Mouse (Mus musculus): ENCODE results near the gene Zbtb40.

Gene Zbtb40

DNA sequence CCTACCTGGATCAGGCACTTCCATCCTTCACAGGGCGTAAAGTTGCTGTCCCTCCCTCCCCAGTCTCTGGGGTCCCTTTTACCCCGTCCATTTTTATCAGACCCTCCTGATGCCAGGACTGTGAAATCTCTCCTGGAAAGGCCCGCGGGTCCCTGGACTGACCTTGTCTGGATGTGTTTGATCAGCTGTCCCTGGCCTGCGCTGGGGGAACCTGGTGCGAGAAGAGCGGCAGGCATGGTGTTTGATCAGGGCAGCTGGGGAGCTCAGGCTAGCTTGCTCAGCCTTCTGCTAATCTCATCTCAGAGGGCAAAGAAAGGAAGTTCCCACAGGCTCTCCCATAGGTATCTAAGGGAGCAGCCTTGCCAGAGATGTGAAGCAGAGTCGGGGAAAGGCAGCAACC, 71.4 kb downstream of the Zbtb40 start:
- no peak for DNase-seq (ENCODE audit: low spot score in 2 of 2)

DNA sequence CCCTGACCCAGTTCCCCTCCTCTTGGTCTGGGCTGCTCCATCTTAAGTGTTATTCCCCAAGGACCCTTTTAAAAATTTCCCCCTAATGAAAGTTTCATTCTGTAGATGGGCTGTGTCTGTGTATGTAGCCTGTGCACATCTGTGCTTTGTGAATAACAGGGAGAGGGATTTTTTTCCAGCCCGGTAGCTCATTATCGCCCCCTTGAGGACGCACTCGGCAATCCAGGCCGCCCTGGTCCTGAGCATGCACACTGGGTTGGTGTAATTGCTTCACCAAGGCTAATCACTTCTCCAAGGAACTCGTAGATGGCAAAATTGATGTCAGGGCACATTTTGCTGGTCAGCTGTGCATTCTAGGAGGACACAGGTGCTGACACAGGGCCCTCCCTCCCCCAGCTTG, 77.7 kb downstream of the Zbtb40 start:
- DNase-seq (ENCODE audit: low spot score in 2 of 2) = no peak

DNA sequence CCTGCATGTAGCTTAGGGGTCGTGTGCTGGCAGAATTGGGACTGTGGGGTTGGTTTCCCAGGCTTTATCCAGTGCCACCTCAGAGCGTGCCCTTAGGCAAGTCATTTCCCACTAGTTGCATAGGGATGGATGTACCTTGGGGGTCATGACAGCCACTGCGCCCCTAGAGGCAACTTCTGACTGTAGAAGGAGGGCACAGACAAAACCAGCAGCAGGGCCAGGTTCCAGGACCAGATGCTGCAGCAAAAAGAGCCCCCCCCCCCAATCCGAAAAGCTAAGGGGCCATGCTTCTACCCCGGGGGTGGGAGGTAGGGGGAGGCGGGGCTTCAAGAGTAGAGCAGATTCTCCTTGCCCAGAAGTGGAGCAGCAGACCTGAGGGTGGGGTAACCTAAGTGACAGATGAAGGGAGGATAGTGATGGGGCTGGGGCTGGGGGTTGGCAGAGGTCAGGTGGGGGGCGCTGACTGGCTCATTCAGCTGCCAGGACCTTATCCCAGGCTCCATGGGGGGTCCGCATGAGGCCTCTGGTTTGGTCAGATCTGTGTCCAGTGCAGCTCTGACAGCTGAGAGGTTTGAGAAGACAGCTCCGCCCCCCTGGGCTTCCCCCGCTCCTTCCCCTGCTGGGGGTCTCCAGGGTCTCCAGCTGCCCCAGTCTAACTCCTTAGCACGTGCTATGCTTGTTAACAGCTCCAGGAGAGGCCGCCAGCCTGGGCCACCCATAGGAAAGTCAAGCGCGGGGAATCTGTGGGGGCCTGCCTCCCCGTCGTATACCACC, 78.9 kb downstream of the Zbtb40 start:
- no peak for DNase-seq (ENCODE audit: low spot score in 2 of 2)

DNA sequence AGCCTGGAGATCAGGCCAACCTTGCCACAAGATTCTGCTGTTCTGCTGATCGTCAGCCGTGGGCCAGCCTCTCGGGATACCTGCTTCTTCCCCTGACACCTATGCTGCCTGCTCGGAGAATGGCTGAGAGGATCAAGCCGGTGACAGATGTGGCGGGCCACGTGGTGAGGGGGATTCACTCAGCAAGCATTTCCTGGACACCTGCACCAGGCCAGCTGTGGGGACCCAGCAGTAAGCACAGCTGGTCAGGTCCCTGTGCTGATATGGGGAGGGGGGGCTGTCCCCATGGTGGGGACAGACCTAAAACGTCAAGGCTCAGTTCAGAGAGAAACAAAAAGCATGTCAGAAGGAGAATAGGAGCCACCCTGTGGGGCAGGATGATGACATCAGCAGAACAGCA, 79.5 kb downstream of the Zbtb40 start:
- DNase-seq (ENCODE audit: low spot score in 2 of 2) = no peak

DNA sequence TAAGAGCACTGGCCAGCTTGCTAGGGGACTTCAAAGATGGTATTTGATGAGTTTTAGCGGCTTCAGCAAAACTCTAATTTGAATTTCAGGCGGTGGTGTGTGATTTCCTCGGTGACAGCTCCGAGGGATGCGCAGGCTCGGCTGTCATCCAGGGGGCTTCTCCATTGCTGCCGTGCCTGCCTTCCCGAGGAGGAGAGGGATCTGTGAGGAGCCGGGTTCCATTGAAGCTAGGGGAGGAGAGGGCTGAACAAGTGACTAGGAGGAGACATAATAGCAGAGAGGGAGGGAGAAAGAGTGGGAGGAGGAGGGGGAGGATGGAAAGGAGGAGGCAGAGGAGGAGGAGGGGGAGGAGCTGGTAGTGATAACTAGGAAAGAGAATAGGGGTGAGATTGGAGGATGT, 81.1 kb downstream of the Zbtb40 start:
- no peak for DNase-seq (ENCODE audit: low spot score in 2 of 2)

DNA sequence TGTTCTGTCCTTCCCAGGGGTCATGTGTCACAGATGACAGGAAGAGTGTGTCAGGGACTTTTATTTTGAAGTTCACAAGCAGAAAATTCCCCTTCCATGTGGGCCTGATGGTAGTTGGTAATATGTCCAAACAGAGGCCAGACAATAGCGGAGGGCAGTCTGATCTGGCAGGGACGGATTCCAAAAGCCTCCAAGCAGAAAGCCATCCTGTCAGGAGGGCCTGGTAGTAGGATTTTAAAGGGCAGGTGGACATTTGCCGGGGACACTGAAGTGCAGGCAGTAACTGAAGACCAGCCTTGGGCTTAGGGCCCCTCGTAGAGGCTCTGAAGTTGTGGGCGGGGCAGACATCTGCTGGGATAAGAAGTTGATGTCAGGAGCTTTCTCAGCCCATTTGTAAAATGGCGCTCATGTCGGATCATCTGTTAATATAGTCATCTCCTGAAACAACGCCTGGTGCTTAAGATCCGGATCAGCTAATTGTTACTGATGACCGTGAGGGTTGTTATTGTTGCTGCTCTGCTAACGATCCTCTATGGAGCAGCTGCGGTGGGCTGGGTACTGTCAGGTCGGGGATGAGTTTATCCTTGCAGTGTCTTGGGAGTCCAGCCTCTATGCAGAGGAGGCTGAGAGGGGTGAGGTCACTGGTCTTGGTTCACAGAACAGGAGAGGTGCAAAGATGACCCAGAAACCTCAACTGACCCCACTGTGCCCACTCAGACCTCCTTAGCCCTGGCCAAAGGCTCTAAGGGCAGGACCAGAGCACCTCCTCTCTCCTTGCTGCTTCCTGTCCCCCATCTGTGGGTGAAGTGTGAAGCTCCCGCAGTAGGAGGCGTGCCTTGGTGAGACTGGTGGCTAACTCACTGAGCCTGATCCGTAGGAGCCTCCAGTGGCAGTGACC, 81.9 kb downstream of the Zbtb40 start:
- no peak for DNase-seq (ENCODE audit: low spot score in 2 of 2)

DNA sequence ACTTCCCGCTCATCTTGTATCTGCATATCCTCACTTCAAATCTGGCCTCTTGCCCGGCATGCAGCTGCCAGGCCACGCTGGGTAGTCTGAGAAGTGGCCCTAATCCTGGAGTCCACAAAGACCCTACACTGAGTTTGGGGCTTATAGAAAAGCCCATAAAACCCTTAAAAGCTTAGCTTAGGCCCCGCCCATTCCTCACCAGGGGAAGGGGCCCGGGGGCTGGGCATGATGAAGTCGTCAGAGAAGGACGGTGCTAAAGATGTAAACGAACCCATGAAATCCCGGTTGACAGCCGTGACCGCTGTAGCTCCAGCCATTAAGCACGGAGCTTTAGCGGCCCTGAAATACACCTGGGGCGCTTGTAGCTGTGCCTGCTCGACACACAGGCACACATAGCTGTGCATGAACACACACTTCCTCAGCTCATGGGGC, 83.6 kb downstream of the Zbtb40 start:
- no peak for DNase-seq (ENCODE audit: low spot score in 2 of 2)

DNA sequence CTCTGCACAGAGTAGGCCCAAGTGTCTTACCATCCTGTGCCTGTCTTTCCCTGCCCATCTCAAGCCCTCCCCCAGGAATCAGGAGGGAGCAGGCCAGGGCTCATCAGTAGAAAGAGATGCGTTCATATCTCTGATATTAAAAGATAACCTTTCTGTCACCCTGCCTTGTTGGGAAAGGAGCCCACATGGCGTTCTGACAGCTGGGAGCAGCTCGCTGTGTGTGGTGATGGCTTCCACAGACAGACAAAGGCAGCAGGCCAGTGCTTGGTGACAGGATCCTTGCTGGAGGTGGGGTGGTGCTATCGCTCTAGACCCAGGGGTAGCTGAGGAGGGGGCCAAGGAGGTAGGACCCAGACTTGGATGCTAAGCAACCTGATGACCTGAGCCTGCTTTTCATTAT, 86.2 kb downstream of the Zbtb40 start:
- DNase-seq (ENCODE audit: low spot score in 2 of 2) = no peak

DNA sequence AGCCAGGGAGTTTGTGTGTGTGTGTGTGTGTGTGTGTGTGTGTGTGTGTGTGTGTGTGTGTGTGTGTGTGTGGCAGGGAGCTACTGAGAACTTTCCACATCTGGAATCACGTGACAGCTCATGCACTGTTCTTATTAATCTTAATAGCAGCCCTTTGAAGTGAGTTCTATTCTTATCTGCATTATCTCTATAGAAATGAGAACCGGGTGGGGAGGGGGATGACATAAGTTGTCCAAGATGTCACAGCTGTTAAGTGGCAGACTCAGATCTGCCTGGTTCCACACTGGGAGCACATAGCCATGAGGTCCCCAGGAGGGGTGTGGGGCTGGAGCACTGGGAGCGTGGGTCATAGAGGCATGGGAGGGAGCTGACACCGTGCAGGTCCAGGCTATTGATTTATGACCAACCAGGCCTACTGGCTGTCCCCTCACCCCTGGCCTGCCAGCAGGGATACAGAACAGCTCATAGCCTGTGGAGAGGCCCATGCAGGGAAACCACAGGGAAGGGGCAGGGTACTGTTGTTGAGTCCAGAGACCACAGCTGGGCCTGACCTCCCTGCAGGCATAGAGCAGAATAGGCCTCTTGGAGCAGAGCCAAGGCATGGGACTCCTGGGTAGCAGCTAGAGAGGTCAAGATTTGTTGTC, 86.8 kb downstream of the Zbtb40 start:
- no peak for DNase-seq (ENCODE audit: low spot score in 2 of 2)

DNA sequence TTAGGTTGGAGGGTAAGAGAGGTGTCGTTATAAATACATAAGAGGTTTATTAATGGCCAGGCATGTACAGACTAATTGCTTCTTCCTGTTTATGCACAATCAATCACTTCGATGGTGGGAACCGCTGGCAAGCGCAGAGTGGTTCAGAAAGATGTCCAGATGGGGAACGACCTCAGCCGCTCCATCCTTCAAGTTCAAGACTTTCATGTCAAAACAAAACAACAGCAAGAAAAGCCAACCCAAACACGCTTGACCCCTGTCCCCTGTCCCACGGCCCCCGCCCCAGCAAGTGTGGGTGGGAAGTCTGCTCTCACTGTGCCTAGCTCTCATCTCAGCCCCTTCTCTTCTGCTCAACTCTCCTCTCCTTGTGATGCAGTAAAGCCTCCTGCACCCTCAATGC, 88.0 kb downstream of the Zbtb40 start:
- no peak for DNase-seq (ENCODE audit: low spot score in 2 of 2)

DNA sequence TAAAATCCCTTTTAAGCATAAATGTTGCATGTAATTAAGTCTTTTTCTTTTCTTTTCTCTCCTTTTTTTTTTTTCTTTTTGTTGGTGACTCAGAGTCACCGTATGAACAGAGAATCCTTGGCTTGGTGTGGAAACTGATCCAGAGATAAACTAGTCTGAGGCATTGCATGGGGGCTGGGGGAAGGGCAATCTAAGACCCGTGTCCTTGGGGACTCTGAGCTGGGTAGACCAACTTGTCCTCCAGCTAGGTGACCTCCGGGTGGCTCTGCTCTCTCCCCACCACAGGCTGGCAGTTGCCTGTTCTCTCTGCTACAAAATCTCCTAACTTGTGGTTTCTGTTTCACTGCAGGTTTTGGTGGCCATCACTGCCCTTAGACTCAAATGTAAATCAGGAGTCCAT, 88.5 kb downstream of the Zbtb40 start:
- DNase-seq (ENCODE audit: low spot score in 2 of 2) = no peak

DNA sequence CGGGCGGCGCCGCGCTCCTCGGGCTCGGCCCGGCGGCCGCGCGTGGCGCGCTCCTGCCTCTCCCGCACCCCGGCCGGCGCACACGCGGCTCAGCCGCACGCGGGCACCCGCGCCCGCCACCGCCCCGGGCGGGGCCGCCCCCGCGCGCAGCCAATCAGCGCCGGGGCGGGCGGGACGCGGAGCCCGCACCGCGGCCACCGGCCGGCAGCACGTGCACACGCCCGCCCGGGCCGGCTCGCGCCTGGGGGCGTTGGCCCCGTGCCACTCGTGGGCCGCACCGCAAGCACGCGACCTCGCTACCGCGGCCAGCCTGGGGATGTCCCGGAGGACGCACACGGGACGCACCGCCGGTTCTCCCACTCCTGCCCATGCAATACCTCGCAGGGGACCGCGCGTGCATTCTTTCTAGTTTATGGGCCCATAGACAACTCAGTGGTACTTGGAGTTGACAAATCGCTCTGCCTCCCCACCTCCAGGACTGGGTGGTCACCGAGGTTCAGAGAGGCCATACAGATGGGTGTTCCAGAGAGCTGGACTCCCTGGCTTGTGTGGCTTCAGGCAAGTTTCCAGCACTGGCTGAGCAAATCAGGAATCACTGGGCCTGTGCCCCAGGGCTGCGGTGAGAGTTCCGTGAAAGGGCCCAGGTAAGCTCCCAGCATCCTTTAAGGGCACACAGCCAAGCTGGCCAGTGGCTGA, 91.7 kb downstream of the Zbtb40 start, which contains the start of gene Epha8:
Gene Epha8, minus strand, starts transcription at position 66 of the 696 bp plus-strand sequence.
- no peak for DNase-seq (ENCODE audit: low spot score in 2 of 2)

DNA sequence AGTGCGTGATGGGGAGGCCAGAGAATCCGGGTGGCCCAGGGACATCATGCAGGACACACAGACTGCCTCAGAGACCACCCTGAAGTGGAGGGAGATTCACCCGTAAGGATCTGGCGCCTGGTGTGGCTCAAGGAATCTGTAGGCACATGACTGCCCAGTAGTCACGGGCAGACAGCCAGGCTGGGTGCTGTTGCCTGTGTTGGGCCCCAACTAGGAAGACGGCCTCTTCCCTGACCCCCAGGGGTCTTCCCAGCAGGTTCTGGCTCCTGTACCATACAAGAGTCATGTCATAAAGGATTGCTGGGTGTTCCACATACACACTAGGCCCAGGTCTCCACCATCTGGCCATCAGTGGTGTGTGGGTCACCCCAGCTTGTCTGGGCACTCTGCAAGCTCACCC, 94.0 kb downstream of the Zbtb40 start:
- no peak for DNase-seq (ENCODE audit: low spot score in 2 of 2)

DNA sequence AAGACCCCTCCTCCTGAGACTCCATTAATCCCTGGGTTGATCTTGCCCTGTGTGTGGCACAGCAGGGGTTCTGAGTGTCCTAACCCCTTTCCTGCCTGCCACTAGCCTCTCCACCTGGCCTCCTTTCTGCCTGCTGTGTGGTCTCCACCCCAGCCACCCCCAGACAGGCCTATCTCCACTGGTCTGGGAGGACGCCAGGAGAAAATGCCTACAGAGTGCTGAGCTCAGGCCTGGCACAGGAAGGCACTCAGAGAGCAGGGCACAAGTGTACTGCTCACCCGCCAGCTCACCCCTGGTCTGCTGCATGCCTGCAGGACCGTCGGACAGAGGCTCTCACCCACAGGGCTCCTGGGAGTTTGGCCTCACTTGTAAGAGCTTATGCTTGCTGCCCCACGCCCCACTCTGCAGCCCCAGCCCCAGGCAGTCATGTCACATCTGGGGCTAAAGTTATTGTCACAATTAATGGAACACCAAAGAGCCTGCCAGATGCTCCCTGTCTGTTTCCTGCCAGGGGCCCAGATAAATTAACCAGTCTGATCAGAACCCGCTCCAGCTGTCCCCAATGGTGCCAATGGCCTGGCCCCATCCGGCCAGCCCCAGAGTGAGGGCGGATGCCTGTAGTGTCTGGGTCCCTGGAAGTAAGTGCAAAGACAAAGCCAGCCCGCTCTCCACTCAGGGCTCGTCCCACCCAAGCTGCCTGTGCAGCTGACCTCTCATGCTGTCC, 99.2 kb downstream of the Zbtb40 start:
- no peak for DNase-seq (ENCODE audit: low spot score in 2 of 2)

DNA sequence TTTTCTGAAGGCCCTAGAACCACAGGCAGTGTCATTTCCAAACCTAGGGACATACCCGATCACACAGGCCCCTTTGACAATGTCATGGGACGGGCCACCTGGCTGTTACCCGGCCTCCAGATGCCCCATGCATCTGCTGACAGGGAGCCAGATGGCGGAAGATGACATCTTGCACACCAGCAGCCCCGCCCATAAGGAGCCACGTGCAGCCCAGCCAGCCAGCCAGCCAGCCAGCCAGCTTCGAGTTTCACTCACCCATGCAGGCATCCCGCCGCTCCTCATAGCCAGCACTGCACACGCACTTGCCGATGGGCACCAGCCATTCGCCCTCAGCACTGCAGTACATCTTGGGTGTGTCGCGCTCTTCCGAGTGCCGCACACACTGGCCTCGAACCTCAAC, 103.2 kb downstream of the Zbtb40 start:
- DNase-seq (ENCODE audit: low spot score in 2 of 2) = no peak

DNA sequence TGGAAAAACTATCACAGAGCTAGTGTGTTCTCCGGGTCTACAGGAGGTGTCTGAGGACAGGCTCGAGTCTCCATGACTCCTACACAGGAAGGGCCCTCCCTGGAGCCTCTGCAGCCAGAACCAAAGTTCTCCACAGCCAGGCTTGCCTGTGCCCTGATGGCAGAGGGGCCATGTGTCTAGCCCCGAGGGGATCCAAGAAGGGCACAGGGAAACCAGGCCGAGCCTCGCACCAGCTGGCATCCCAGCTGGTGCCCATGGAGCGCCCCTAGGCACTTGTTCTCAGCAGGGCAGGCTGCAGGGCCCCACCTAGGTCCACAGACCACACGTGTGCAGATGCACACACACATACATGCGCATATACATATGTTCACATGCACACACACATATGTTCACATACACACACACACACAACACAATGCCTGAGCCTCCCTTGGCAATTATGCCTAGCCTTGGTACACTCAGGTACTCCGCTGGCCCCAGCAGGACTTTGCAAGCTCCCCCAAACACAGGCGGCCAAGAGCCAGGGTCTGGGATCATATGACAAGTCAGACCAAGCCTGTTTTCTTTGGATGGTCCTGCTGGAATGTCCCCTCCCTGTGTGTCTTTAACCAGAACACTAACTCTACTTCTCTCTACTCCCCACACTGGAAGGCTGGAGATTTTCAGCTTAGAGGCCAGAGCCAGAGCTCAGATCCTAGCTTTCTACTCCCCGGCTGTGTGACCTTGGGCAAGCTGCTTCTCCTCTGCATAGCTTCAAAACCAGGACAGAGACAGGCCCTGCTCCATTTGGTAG, 103.8 kb downstream of the Zbtb40 start:
- no peak for DNase-seq (ENCODE audit: low spot score in 2 of 2)

DNA sequence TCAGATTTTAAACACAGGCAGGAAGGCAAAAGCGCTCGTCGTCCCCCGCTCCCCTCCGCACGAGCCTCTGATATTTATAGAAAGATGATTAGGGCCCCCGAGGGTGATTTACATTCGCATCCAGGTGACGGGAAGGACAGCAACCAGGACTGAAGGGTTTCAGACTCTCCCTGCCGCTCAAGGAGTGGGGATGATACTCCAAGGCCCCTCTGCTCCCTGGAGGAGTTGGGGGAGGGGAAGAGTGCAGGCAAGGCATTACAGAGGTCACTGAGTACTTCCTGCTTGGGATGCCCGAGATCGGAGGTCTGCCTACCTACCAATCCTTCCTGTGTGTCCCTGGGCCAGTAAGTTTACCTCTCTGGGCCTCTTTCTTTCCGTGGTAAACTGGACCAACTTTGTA, 105.4 kb downstream of the Zbtb40 start:
- no peak for DNase-seq (ENCODE audit: low spot score in 2 of 2)

DNA sequence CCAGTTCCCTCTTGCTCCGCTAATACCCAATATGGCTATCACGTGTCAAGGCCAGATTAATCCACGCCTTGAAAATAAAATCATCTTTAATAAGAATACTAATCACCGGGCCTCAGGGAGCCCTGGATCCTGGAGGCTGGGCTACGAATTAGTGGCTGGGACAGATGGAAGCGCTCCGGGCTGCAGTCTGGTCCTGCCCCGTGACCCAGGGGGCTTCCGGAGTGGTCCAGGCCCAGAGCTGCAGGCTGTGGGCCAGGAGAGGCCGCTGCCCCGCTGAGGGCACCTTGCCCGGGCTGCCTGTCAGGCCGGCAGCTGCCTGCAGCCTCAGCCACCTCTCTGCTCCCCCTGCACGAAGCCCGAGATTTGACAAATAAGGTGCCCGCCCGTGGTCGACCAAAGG, 105.8 kb downstream of the Zbtb40 start:
- no peak for DNase-seq (ENCODE audit: low spot score in 2 of 2)

DNA sequence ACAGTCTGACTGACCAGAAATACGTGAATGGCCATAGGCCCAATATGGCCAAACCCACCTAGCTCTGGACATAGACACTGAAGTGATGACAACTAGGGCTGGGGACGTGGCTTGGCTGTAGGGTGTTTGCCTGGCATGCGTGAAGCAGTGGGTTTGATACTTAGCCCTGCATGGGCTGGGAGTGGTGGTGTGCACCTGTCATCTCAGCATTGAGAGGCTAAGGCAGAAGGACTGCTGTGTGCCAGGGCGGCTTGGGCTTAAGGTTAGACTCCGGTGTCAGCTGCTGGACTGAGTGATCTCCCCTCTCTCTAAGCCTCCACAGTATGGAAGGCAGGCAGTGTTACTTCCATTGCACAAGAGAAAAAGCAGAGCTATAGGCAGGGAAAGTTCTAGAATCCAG, 110.7 kb downstream of the Zbtb40 start:
- no peak for DNase-seq (ENCODE audit: low spot score in 2 of 2)

DNA sequence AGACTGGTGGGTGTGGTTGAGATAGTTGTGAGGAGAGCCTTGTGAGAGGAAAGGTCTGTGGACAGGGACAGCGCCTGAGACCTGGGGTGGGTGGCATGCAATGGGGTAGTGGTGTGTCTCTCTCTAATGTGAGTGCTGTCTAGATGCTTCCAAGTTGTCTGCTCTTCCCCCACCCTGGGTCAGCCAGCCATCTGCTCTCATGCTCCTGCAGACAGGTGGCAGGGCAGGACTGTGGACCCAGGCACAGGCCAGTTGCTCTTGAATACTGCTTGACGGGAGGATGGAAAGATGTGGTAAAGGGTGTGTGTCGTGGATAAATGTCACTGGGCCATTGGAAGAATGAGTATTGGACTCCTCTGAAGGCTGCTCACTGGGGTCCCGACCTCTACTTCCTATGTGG, 111.3 kb downstream of the Zbtb40 start:
- no peak for DNase-seq (ENCODE audit: low spot score in 2 of 2)
